Mouse (Mus musculus) right cerebral cortex, postnatal 14 days (tissue): ENCODE measurements around the gene Foxr1.
"Not testable (repeated sequence)": the region's sequence is repeated elsewhere in the genome, so short reads cannot be mapped to it uniquely, and the experiment has no call there.

Experiments used
- DNase-seq: peaks from one replicate; pipeline ENCODE4 v3.0.0; 2022

The Foxr1 gene

GRCm38 (mm10) chr9:44475936-44476335 is 35.0 kb upstream of the Foxr1 start:
- no peak for DNase-seq

GRCm38 (mm10) chr9:44474327-44474726 is 33.4 kb upstream of the Foxr1 start:
- DNase-seq, result no peak

GRCm38 (mm10) chr9:44473184-44473583 is 32.2 kb upstream of the Foxr1 start:
- DNase-seq, result no peak

- DNase-seq, result no peak
These were observed 27.9 kb upstream of the Foxr1 start for GRCm38 (mm10) chr9:44468800-44469199.

GRCm38 (mm10) chr9:44468224-44468623 is 27.3 kb upstream of the Foxr1 start:
- no peak for DNase-seq

GRCm38 (mm10) chr9:44461950-44462349 is 21.0 kb upstream of the Foxr1 start:
- no peak for DNase-seq

GRCm38 (mm10) chr9:44457035-44457742 is 16.3 kb upstream of the Foxr1 start:
- DNase-seq, result peak; percentile 76

GRCm38 (mm10) chr9:44454891-44455220 is 13.9 kb upstream of the Foxr1 start, which contains the start of gene Upk2:
Gene Upk2 (minus strand): TSS chr9:44454976.
- no peak for DNase-seq

GRCm38 (mm10) chr9:44454132-44454890 is 13.4 kb upstream of the Foxr1 start:
- peak; percentile 91 for DNase-seq

GRCm38 (mm10) chr9:44450387-44450786 is 9.5 kb upstream of the Foxr1 start:
- DNase-seq, result no peak

- DNase-seq, result not testable (repeated sequence)
These were observed 3.6 kb upstream of the Foxr1 start for GRCm38 (mm10) chr9:44444402-44445025.

- DNase-seq, result no peak
These were observed 5.2 kb downstream of the Foxr1 start for GRCm38 (mm10) chr9:44435747-44436146.

- DNase-seq, result no peak
These were observed 8.3 kb downstream of the Foxr1 start for GRCm38 (mm10) chr9:44432577-44433185.

GRCm38 (mm10) chr9:44423576-44423975 is 17.4 kb downstream of the Foxr1 start:
- DNase-seq, result no peak

- no peak for DNase-seq
These were observed 20.5 kb downstream of the Foxr1 start for GRCm38 (mm10) chr9:44420280-44420898.

- DNase-seq, result not testable (repeated sequence)
These were observed 21.2 kb downstream of the Foxr1 start for GRCm38 (mm10) chr9:44419730-44420129.

GRCm38 (mm10) chr9:44418519-44419385 is 22.2 kb downstream of the Foxr1 start, which contains the start of gene Ccdc84:
Gene Ccdc84 (minus strand): TSS chr9:44418569.
- DNase-seq, result no peak

GRCm38 (mm10) chr9:44417892-44418363 is 23.0 kb downstream of the Foxr1 start:
- DNase-seq, result peak; percentile 98

- DNase-seq, result no peak
These were observed 23.6 kb downstream of the Foxr1 start for GRCm38 (mm10) chr9:44417156-44417891.

- DNase-seq, result no peak
These were observed 28.2 kb downstream of the Foxr1 start for GRCm38 (mm10) chr9:44412781-44413180.

GRCm38 (mm10) chr9:44412306-44412705 is 28.6 kb downstream of the Foxr1 start:
- no peak for DNase-seq
